Comparison of ENCODE assay signal across 8 mouse cellular contexts in genomic region chr3:105705061-105705549, GRCm38 (mm10). TPM values are rescaled to one million over a fixed set of nuclear protein-coding genes. Genes with fewer than 3 reads are reported as not detected.
DNase-seq lines count a peak whose midpoint lies in the region.

No protein-coding gene starts in this region.

- DNase-seq in kidney, adult 11 months = peak; percentile 23
- DNase-seq in kidney, adult 8-10 months = no peak
- DNase-seq in embryo, embryonic 10.5 days (ENCODE audit: low spot score) = peak; percentile 40
- peak; percentile 56 to 74 for DNase-seq in gastrocnemius, postnatal 4 days (ENCODE audit: low spot score in 2 of 2)
- DNase-seq in kidney, adult 9 months = peak; percentile 27
- DNase-seq in liver = peak; percentile 45
- peak; percentile 36 for DNase-seq in naive thymus-derived CD4-positive, alpha-beta T cell, adult 2 months (ENCODE audit: low read depth)
- DNase-seq in telencephalon, adult 2 months (ENCODE audit: low read depth, low spot score) = peak; percentile 84

RNA-seq across cellular contexts. Expression of gene Inka2, which starts 0.7 kb away (rescaled TPM):
- 10 to 100 TPM; 28.5 to 29.0 TPM for total RNA-seq in gastrocnemius, postnatal 4 days (2021)

RNA-seq across cellular contexts. Expression of gene Ddx20, which starts 17.7 kb away (rescaled TPM):
- 10 to 100 TPM; 12.3 to 15.1 TPM for total RNA-seq in gastrocnemius, postnatal 4 days (2021)

Comparison
In these comparisons a context has a peak if more than half of its experiments do, and no peak if none do; other contexts are left out.
1. DNase-seq: peak in kidney, adult 11 months (single experiment), embryo, embryonic 10.5 days (single experiment), gastrocnemius, postnatal 4 days (2 of 2), kidney, adult 9 months (single experiment), liver (single experiment), naive thymus-derived CD4-positive, alpha-beta T cell, adult 2 months (single experiment) and telencephalon, adult 2 months (single experiment); none in kidney, adult 8-10 months (0 of 2).